16 mouse cellular contexts compared by ENCODE assay signal in the genomic region with DNA sequence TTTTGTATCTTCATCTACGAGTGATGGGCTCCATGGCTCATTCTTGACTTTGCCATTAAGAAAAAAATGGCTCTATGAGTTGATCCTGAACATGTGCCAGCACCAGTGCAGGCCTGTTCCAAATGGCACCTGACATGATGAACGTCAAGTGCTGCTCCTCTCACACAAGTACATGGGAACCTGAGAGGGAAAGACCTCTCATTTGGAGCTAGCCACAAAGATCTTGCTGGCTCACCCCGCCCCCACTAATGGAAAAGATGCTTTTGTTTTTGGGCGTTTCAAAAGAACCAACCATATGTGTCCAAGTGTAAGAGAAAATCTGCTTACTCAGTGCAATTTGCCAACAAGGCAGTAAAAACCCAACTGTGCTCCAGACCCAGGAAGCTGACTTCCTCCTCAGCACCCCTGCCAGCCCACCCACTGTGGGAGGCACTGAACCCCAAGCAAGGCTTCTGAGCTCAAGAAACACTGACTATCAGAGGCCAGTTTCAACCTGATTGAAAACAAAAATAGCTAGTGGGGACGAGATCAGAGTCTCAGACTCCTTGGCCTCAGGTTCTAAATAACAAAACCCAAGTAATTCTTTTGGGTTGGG. TPM values are rescaled to one million over a fixed set of nuclear protein-coding genes. Genes with fewer than 3 reads are reported as not detected.
DNase-seq lines count a peak whose midpoint lies in the region; ATAC-seq and TF ChIP-seq lines count a peak whose summit lies in the region.
"Had no signal": no experiment of that assay in that cellular context is flagged by ENCODE, and none has a peak within 500 bp of the region (broad histone marks: within the 10 kb centered on the region; RNA-seq: fewer than 3 reads in every experiment).

No protein-coding gene starts in this region.

- 67% methylated on average over 5 of the region's 5 CpGs for WGBS in embryonic facial prominence, embryonic 13.5 days
- WGBS in embryonic facial prominence, embryonic 10.5 days = 83% methylated on average over 5 of the region's 5 CpGs
- 59% methylated on average over 5 of the region's 5 CpGs for WGBS in spleen, adult 2 months
- WGBS in macrophage (ENCODE audit: missing documents) = 54% methylated on average over 5 of the region's 5 CpGs

- peaks cover 4% of the 10 kb centered on the region; the same call in 1 of the 2 replicates for H3K36me3 ChIP-seq in embryonic facial prominence, embryonic 13.5 days
- peaks cover 8% of the 10 kb centered on the region for H3K36me3 ChIP-seq in embryonic facial prominence, embryonic 10.5 days (replicated peaks)
- H3K36me3 ChIP-seq in spleen, adult 2 months (ENCODE audit: control insufficient read depth, insufficient read depth, low read length) = no peaks in the 10 kb centered on the region
- no peaks in the 10 kb centered on the region; the same call in 1 of the 2 replicates for H3K36me3 ChIP-seq in macrophage (ENCODE audit: inconsistent target)
- H3K36me3 ChIP-seq: liver, embryonic 15.5 days had no signal

- no peak for TF ChIP-seq CTCF in spleen, adult 2 months (IDR thresholded peaks at IDR 0.05; ENCODE audit: extremely low read depth, insufficient read depth, insufficient read length, insufficient replicate concordance)

- H3K27ac ChIP-seq in embryonic facial prominence, embryonic 13.5 days = peak overlapping the region; percentile 55; the same call in 1 of the 2 replicates
- H3K27ac ChIP-seq in embryonic facial prominence, embryonic 10.5 days (replicated peaks) = no peak overlapping the region
- peak overlapping the region; percentile 6; the same call in 1 of the 2 replicates for H3K27ac ChIP-seq in spleen, adult 2 months (ENCODE audit: insufficient read depth, low read length)
- peak overlapping the region; percentile 56 for H3K27ac ChIP-seq in macrophage
- H3K27ac ChIP-seq: liver, embryonic 15.5 days had no signal

- H3K4me1 ChIP-seq in embryonic facial prominence, embryonic 13.5 days = peaks cover 63% of the 10 kb centered on the region
- peaks cover 44% of the 10 kb centered on the region for H3K4me1 ChIP-seq in embryonic facial prominence, embryonic 10.5 days
- H3K4me1 ChIP-seq in spleen, adult 2 months (ENCODE audit: control insufficient read depth, insufficient read depth, insufficient read length) = peaks cover 6% of the 10 kb centered on the region; the same call in 1 of the 2 replicates

- H3K27me3 ChIP-seq in embryonic facial prominence, embryonic 13.5 days = no peaks in the 10 kb centered on the region
- no peaks in the 10 kb centered on the region for H3K27me3 ChIP-seq in embryonic facial prominence, embryonic 10.5 days (replicated peaks; ENCODE audit: low read depth, poor library complexity, severe bottlenecking)
- no peaks in the 10 kb centered on the region for H3K27me3 ChIP-seq in spleen, adult 2 months (ENCODE audit: control insufficient read depth, insufficient read depth, low read length)
- H3K27me3 ChIP-seq: CH12.LX; liver, embryonic 15.5 days had no signal

- TF ChIP-seq POLR2A in spleen, adult 2 months (IDR thresholded peaks at IDR 0.05; ENCODE audit: low read depth, low read length) = no peak

- H3K9ac ChIP-seq in embryonic facial prominence, embryonic 13.5 days = no peak overlapping the region
- H3K9ac ChIP-seq: liver, embryonic 15.5 days had no signal

- ATAC-seq in embryonic facial prominence, embryonic 13.5 days (ENCODE audit: insufficient number of reproducible peaks, insufficient read depth, low FRiP score, low TSS enrichment, low read depth) = no peak
- ATAC-seq: hindbrain, embryonic 16.5 days had no signal

- peaks cover 3% of the 10 kb centered on the region; the same call in 1 of the 2 replicates for H3K9me3 ChIP-seq in embryonic facial prominence, embryonic 13.5 days
- no peaks in the 10 kb centered on the region for H3K9me3 ChIP-seq in embryonic facial prominence, embryonic 10.5 days
- H3K9me3 ChIP-seq: liver, embryonic 15.5 days had no signal

- no peak overlapping the region for H3K4me2 ChIP-seq in embryonic facial prominence, embryonic 13.5 days
- H3K4me2 ChIP-seq: liver, embryonic 15.5 days had no signal

- peaks cover 100% of the 10 kb centered on the region for H3K79me2 ChIP-seq in macrophage (ENCODE audit: inconsistent target)

- no peak for DNase-seq in embryonic facial prominence, embryonic 10.5 days (ENCODE audit: low spot score)
- peak; percentile 28 for DNase-seq in left cerebral cortex, postnatal 4 days
- no peak for DNase-seq in left cerebral cortex, postnatal 25 days (ENCODE audit: low spot score in 2 of 2)
- no peak for DNase-seq in spleen, adult 2 months (ENCODE audit: low read depth in 1 of 2, low spot score in 2 of 2)
- DNase-seq in spleen, postnatal 4 days (ENCODE audit: low spot score in 2 of 2) = no peak
- no peak for DNase-seq in cerebellum, adult 11 months
- DNase-seq: adrenal gland, postnatal 36 days; gastrocnemius, postnatal 14 days; heart, postnatal 10 days; lung, postnatal 36 days; right cerebral cortex, adult 18-20 months had no signal

- no peak overlapping the region for H3K4me3 ChIP-seq in embryonic facial prominence, embryonic 13.5 days
- no peak overlapping the region for H3K4me3 ChIP-seq in embryonic facial prominence, embryonic 10.5 days
- no peak overlapping the region for H3K4me3 ChIP-seq in spleen, adult 2 months (ENCODE audit: extremely low read depth, insufficient read depth, insufficient read length)
- no peak overlapping the region for H3K4me3 ChIP-seq in macrophage (ENCODE audit: inconsistent target)
- H3K4me3 ChIP-seq: liver, embryonic 15.5 days had no signal

- intact Hi-C loops in left cerebral cortex, postnatal 4 days (cut with DNase I) = no loop called here
- intact Hi-C loops in left cerebral cortex, postnatal 25 days (cut with DNase I) = no loop called here

RNA-seq across cellular contexts. Expression of a gene that starts 11.7 kb away (rescaled TPM):
- polyA plus RNA-seq in embryonic facial prominence, embryonic 13.5 days (2015; fragmentation: Nextera tagmentation; extraction: Ambion mirVana) = 9.3 and 14.3 TPM in 2 replicates
- polyA plus RNA-seq in embryonic facial prominence, embryonic 10.5 days (2016; fragmentation: Nextera tagmentation; extraction: Ambion mirVana) = 11.4 and 14.1 TPM in 2 replicates
- 10 to 100 TPM; 77.3 to 82.0 TPM for total RNA-seq in left cerebral cortex, postnatal 4 days (2021)
- total RNA-seq in left cerebral cortex, postnatal 25 days (2021) = 10 to 100 TPM; 72.1 to 76.6 TPM
- 66.8 and 67.9 TPM in 2 replicates for polyA plus RNA-seq in spleen, adult 2 months (2012; rRNA removed)
- 10 to 100 TPM in 20 of 26 experiments, 1 to 10 TPM in 6; 5.5 to 38.3 (median 15.9) TPM for total RNA-seq in macrophage (2018; cell fraction: chromatin; rRNA removed)
- 100 to 1,000 TPM in 13 of 26 experiments, 10 to 100 TPM in 13; 58.7 to 194 (median 95.9) TPM for total RNA-seq in macrophage (2018; cell fraction: cytosol; rRNA removed)
- total RNA-seq in macrophage (2018; cell fraction: nucleus; rRNA removed) = 10 to 100 TPM; 25.6 to 92.0 (median 47.5) TPM
- polyA plus RNA-seq in macrophage (2018) = 97.9 to 155 TPM (median 121 TPM) in 3 replicates
